Mouse (Mus musculus): ENCODE measurements around the gene Ick. TPM values are rescaled to one million over a fixed set of nuclear protein-coding genes. Genes with fewer than 3 reads are reported as not detected.

Ick gene
- polyA plus RNA-seq, 1 experiment from 2014 or later = 4.6 TPM

- Histone ChIP-seq H3K27ac (replicated peaks) (peak overlapping the region; percentile 57), H3K36me3 (replicated peaks) (no peaks in the 10 kb centered on the region), H3K27me3 (no peaks in the 10 kb centered on the region), H3K9ac (peak overlapping the region; percentile 50), H3K9me3 (replicated peaks) (no peaks in the 10 kb centered on the region), H3K4me1 (replicated peaks) (peaks cover 53% of the 10 kb centered on the region), H3K4me3 (replicated peaks) (peak overlapping the region; percentile 54), H3K4me2 (peak overlapping the region; percentile 77)
- ATAC-seq (ENCODE audit: insufficient read depth) = 0 out of 2 replicates have a peak, but pooled peaks have one; percentile 12
- WGBS (ENCODE audit: insufficient replicate concordance) = 8% methylated on average over 19 of the region's 19 CpGs
These were observed 82.0 kb downstream of the Ick start for GRCm38 (mm10) chr9:78190651-78191634.

DNA sequence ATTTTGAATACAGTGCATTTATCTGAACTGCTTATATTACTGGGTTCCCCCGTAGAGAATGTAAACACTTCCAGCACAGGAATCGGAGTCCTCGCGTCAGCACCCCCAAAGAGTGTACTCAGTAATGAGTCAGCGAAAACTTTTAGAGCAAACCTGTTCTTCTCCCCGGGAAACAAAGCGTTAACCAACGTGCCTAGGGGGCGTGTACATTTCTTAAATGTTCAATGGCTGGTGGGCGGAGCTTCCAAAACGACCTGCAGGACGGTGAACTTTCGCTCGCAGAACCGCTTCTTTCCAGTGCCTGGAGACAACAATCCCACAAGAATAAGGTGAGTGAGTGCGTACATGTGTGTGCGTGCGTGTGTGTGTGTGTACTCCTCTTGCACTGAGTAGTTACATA lies 82.7 kb downstream of the Ick start:
- under 1% methylated on average over 18 of the region's 18 CpGs for whole genome bisulfite sequencing (ENCODE audit: insufficient replicate concordance)
- Histone ChIP-seq H3K9ac (peak overlapping the region; percentile 50), H3K4me2 (peak overlapping the region; percentile 77), H3K27me3 (no peaks in the 10 kb centered on the region), H3K9me3 (replicated peaks) (no peaks in the 10 kb centered on the region), H3K36me3 (replicated peaks) (no peaks in the 10 kb centered on the region), H3K27ac (replicated peaks) (peak overlapping the region; percentile 57; the same call in 1 of the 2 replicates), H3K4me3 (replicated peaks) (peak overlapping the region; percentile 54), H3K4me1 (replicated peaks) (peaks cover 53% of the 10 kb centered on the region)
- ATAC-seq (ENCODE audit: insufficient read depth) = peak; percentile 55

DNA sequence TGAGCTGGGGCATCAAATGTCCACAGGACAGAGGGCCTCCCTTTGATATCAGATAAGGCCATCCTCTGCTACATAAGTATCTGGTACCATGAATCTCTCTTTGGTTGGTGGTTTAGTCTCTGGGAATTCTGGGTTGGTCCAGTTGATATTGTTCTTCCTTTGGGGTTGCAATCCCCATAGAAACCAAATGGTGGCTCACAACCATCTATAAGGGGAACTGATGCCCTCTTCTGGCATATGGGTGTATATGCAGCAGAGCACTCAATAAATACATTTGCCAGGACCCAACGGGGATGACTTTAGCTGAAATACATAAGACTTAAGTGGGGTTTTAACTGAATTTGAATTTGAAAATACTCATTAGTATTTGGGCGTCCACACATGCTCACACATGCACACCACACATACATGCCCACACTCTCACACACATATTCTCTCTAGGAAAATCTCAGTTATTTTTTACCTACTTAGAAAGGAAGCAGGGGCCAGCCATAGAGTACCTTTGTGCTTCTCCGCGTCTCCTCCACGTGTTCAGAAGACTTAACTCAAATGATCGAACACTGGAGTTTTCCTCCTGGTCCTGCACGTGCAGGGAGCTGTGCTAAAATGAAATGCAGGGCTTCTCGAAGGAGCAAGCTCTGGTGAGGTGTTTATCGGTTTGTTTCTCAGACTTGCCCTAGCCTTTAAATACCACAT lies 85.1 kb downstream of the Ick start:
- Histone ChIP-seq H3K4me1 (replicated peaks) (peaks cover 40% of the 10 kb centered on the region), H3K27me3 (no peaks in the 10 kb centered on the region), H3K4me3 (replicated peaks) (no peak overlapping the region), H3K4me2 (no peak overlapping the region), H3K9ac (no peak overlapping the region), H3K36me3 (replicated peaks) (no peaks in the 10 kb centered on the region), H3K9me3 (replicated peaks) (no peaks in the 10 kb centered on the region), H3K27ac (replicated peaks) (no peak overlapping the region)
- WGBS (ENCODE audit: insufficient replicate concordance) = 34% methylated on average over 9 of the region's 9 CpGs
- no peak for ATAC-seq (ENCODE audit: insufficient read depth)

DNA sequence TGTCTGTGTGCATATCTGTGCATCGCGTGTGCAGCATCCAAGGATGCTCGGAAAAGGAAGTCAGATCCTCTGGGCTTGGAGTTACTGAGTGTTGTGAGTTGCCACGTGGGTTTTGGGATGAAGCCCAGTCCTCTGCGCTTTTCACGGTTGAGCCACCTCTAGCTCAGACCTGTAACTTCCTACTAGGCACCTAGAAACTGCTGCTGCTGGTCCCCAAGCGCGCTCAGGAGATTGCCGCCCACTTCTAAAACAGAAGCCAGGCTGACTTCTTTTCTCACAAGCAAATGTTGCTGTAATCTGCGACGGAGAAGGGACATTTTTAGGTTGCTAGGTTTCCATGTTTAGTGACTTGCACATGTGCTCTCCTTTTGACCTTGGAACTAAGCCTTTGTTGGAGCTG lies 86.0 kb downstream of the Ick start:
- no peaks in the 10 kb centered on the region for H3K9me3 ChIP-seq (replicated peaks)
- no peak overlapping the region for H3K4me3 ChIP-seq (replicated peaks)
- H3K27me3 ChIP-seq = no peaks in the 10 kb centered on the region
- H3K9ac ChIP-seq = no peak overlapping the region
- 74% methylated on average over 11 of the region's 11 CpGs for WGBS (ENCODE audit: insufficient replicate concordance)
- no peak for ATAC-seq (ENCODE audit: insufficient read depth)
- no peak overlapping the region for H3K4me2 ChIP-seq
- no peaks in the 10 kb centered on the region for H3K36me3 ChIP-seq (replicated peaks)
- H3K27ac ChIP-seq (replicated peaks) = no peak overlapping the region
- H3K4me1 ChIP-seq (replicated peaks) = peaks cover 30% of the 10 kb centered on the region

DNA sequence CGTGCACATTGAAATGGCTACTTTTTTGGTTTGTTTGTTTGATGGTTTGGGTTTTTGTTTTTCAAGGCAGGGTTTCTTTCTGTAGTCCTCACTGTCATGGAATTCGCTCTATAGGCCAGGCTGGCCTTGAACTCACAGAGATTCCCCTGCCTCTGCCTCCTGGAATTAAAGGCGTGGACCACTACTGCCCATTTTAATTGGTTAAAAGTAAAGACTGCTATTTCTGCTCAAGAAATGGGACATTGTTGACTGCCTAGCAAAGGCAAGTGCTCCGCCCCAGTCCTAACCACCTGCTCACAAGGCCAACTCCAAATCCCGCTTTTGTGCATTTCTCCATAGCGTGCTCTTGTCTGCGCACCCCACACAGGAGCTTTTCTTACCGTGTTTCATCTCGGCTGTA lies 88.8 kb downstream of the Ick start:
- Histone ChIP-seq H3K4me3 (replicated peaks) (no peak overlapping the region), H3K4me1 (replicated peaks) (peaks cover 3% of the 10 kb centered on the region), H3K9me3 (replicated peaks) (no peaks in the 10 kb centered on the region), H3K36me3 (replicated peaks) (peaks cover 3% of the 10 kb centered on the region; the same call in 1 of the 2 replicates), H3K27me3 (no peaks in the 10 kb centered on the region), H3K9ac (no peak overlapping the region), H3K27ac (replicated peaks) (no peak overlapping the region), H3K4me2 (no peak overlapping the region)
- 78% methylated on average over 9 of the region's 9 CpGs for WGBS (ENCODE audit: insufficient replicate concordance)
- ATAC-seq (ENCODE audit: insufficient read depth) = no peak

DNA sequence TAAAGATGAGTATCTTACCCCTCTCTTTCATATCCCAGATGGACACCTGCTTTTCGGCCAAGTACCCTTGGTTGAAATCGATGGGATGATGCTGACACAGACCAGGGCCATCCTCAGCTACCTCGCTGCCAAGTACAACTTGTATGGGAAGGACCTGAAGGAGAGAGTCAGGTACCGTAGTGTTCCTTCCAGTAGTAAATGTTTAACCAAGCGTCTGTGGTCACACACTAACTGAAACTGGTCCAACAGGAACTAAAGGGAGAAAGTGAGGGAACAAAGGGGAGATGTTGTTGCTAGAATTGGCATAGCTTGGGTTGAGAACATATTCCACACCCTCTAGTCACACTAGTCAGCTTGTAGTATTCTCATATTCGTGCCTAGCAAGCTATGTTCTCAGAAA lies 95.2 kb downstream of the Ick start:
- 57% methylated on average over 6 of the region's 6 CpGs for WGBS (ENCODE audit: insufficient replicate concordance)
- no peaks in the 10 kb centered on the region for H3K4me1 ChIP-seq (replicated peaks)
- no peaks in the 10 kb centered on the region for H3K9me3 ChIP-seq (replicated peaks)
- no peak overlapping the region for H3K4me2 ChIP-seq
- no peaks in the 10 kb centered on the region for H3K27me3 ChIP-seq
- ATAC-seq (ENCODE audit: insufficient read depth) = no peak
- no peak overlapping the region for H3K9ac ChIP-seq
- no peak overlapping the region for H3K27ac ChIP-seq (replicated peaks)
- no peak overlapping the region for H3K4me3 ChIP-seq (replicated peaks)
- peaks cover 6% of the 10 kb centered on the region; the same call in 1 of the 2 replicates for H3K36me3 ChIP-seq (replicated peaks)

DNA sequence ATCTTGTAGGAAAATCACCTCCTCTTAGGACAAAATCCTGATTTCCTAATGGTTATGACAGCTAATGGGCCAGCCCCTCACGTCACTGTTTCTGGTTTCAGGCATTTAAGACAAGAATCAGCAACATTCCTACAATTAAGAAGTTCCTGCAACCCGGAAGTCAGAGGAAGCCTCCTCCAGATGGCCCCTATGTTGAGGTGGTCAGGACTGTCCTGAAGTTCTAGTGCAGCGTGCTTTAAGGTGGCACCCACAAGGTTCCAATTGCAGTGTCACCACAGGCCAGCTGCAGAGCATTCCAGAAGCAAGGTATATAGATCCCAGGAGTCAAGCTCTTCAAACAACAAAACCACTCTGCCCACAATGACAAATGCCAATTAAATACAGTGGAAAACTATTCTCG lies 100.0 kb downstream of the Ick start:
- Histone ChIP-seq H3K4me1 (replicated peaks) (no peaks in the 10 kb centered on the region; the same call in 1 of the 2 replicates), H3K9ac (no peak overlapping the region), H3K9me3 (replicated peaks) (no peaks in the 10 kb centered on the region), H3K4me2 (no peak overlapping the region), H3K27ac (replicated peaks) (no peak overlapping the region), H3K36me3 (replicated peaks) (0 out of 2 replicates have a peak, but pooled peaks cover 3% of the 10 kb centered on the region), H3K27me3 (no peaks in the 10 kb centered on the region), H3K4me3 (replicated peaks) (no peak overlapping the region)
- WGBS (ENCODE audit: insufficient replicate concordance) = 33% methylated on average over 4 of the region's 4 CpGs
- no peak for ATAC-seq (ENCODE audit: insufficient read depth)

DNA sequence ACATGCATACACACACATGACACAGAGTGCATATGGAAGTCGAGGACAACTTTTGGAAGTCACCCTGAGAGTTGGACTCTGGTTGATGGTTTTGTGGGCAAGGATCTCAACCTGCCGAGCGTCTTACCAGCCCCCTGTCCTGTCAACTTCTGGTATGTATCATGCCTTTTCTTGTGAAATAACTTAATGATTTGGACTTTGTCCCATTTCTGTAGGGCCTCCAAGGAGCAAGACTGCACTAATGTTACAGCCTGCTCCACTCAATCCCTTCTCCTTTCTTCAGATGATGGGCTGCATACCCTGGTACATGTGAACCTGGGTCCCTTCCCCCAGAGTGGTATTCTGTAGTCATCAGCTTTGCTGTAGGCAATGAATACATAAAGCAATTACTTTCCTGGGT lies 101.1 kb downstream of the Ick start:
- WGBS (ENCODE audit: insufficient replicate concordance) = 55% methylated on average over 3 of the region's 3 CpGs
- Histone ChIP-seq H3K4me3 (replicated peaks) (no peak overlapping the region), H3K9me3 (replicated peaks) (no peaks in the 10 kb centered on the region), H3K36me3 (replicated peaks) (0 out of 2 replicates have a peak, but pooled peaks cover 3% of the 10 kb centered on the region), H3K4me1 (replicated peaks) (no peaks in the 10 kb centered on the region; the same call in 1 of the 2 replicates), H3K27me3 (no peaks in the 10 kb centered on the region), H3K9ac (no peak overlapping the region), H3K27ac (replicated peaks) (no peak overlapping the region), H3K4me2 (no peak overlapping the region)
- ATAC-seq (ENCODE audit: insufficient read depth) = no peak

DNA sequence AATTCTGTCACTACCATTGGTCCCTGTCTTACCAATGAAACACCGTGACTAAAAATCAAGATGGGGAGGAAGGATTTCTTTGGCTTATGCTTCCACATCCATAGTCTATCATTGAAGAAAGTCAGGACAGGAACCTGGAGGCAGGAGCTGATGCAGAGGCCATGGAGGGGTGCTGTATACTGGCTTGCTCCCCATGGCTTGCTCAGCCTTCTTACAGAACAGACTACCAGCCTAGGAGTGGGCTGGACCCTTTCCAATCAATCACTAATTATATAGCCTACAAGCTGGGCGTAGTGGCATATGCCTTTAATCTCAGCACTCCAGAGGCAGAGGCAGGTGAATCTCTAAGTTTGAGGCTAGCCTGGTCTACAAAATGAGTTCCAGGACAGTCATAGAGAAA lies 101.8 kb downstream of the Ick start:
- no peaks in the 10 kb centered on the region for H3K9me3 ChIP-seq (replicated peaks)
- H3K4me2 ChIP-seq = no peak overlapping the region
- 0 out of 2 replicates have a peak, but pooled peaks cover 3% of the 10 kb centered on the region for H3K36me3 ChIP-seq (replicated peaks)
- no peak overlapping the region for H3K27ac ChIP-seq (replicated peaks)
- 74% methylated on average over 2 of the region's 2 CpGs for WGBS (ENCODE audit: insufficient replicate concordance)
- no peak overlapping the region for H3K4me3 ChIP-seq (replicated peaks)
- H3K9ac ChIP-seq = no peak overlapping the region
- ATAC-seq (ENCODE audit: insufficient read depth) = no peak
- no peaks in the 10 kb centered on the region for H3K27me3 ChIP-seq
- no peaks in the 10 kb centered on the region; the same call in 1 of the 2 replicates for H3K4me1 ChIP-seq (replicated peaks)

DNA sequence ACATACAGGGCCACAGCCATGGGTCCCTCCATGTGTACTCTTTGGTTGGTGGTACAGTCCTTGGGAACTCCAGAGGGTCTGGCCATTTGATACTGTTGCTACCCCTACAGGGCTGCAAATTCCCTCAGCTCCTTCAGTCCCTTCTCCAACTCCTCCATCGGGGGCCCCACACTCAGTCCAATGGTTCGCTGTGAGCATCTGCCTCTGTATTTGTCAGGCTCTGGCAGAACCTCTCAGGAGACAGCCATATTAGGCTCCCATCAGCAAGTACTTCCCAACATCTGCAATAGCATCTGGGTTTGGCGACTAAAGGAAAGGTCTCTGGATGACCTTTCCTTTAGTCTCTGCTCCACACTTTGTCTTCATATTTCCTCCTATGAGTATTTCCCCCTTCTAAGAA lies 102.5 kb downstream of the Ick start:
- no peak for ATAC-seq (ENCODE audit: insufficient read depth)
- Histone ChIP-seq H3K4me1 (replicated peaks) (no peaks in the 10 kb centered on the region; the same call in 1 of the 2 replicates), H3K9me3 (replicated peaks) (no peaks in the 10 kb centered on the region), H3K27me3 (no peaks in the 10 kb centered on the region), H3K27ac (replicated peaks) (no peak overlapping the region), H3K4me3 (replicated peaks) (no peak overlapping the region), H3K4me2 (no peak overlapping the region), H3K36me3 (replicated peaks) (0 out of 2 replicates have a peak, but pooled peaks cover under 1% of the 10 kb centered on the region), H3K9ac (no peak overlapping the region)
- WGBS (ENCODE audit: insufficient replicate concordance) = 72% methylated on average over 3 of the region's 3 CpGs
